Mouse (Mus musculus): ENCODE data around the gene Gab2.

- no peak for TF ChIP-seq CTCF (IDR thresholded peaks at IDR 0.05; ENCODE audit: control insufficient read depth, insufficient read depth, insufficient read length)
- no peak for TF ChIP-seq MYOD1 (IDR thresholded peaks at IDR 0.05; ENCODE audit: control insufficient read depth, insufficient read length, low read depth)
These were observed 503 bp downstream of the Gab2 start for GRCm38 (mm10) chr7:97081959-97082218.

All from C2C12 (cell line).